Mouse (Mus musculus) lung, postnatal 14 days (tissue): Measurements from ENCODE around the gene Nipal3.
A peak's percentile ranks its signal among the peaks of the same experiment; 100 is the strongest.

Experiments
- DNase-seq: peaks from one replicate; pipeline ENCODE4 v3.0.0; 2021

The Nipal3 gene

GRCm38 (mm10) chr4:135494521-135495396 is at the start of gene Nipal3, which contains the start of gene Stpg1:
Nipal3 (minus strand) TSS chr4:135495038.
Stpg1 (plus strand) TSS chr4:135494790.
- DNase-seq, result peak; percentile 91

DNA sequence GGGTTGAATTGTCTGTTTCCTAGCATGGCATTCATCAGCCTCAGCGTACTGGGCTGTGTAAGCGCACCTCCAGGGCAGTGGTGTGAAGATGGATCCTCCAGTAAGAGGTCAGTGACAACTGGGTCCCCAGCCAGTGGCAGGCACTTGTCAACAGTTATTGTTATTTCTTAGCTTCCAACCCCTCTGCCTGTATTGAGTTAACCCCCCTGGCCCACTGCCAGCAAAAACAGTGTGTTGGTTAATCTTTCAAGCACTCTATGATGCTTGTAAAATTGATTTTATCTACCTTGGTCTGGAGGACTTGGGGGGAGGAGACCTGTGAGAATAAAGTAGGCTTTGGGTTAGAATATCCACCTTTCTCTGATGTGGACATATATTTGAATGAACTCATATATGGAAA is 49.4 kb upstream of the Nipal3 start:
- no peak for DNase-seq

- DNase-seq, result no peak
These were observed 45.2 kb upstream of the Nipal3 start for GRCm38 (mm10) chr4:135540057-135540456.

DNA sequence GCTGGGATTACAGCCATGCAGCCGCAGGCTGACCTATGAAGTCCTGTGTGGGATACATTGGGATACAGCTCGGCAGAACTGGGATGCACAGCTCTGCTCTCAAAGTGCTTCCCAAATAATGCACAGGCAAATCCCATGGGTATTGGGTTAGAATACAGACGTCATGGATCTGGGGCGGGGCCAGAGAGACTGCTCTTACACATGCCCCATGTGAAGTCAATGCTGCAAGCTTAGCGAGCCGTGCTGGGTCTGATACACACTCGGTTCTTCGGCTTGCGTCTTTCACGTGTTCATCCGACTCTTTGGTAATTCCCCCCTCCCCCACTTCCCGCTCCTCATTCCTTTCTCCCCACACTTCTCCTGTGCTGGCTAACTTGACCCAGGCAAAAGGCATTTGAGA is 44.2 kb upstream of the Nipal3 start:
- no peak for DNase-seq

GRCm38 (mm10) chr4:135535021-135535420 is 40.2 kb upstream of the Nipal3 start:
- DNase-seq, result no peak

- DNase-seq, result no peak
These were observed 38.2 kb upstream of the Nipal3 start for GRCm38 (mm10) chr4:135533001-135533400.

- no peak for DNase-seq
These were observed 37.2 kb upstream of the Nipal3 start for GRCm38 (mm10) chr4:135531771-135532613.

- DNase-seq, result no peak
These were observed 36.4 kb upstream of the Nipal3 start for GRCm38 (mm10) chr4:135531236-135531635.

GRCm38 (mm10) chr4:135530270-135530669 is 35.4 kb upstream of the Nipal3 start:
- no peak for DNase-seq

DNA sequence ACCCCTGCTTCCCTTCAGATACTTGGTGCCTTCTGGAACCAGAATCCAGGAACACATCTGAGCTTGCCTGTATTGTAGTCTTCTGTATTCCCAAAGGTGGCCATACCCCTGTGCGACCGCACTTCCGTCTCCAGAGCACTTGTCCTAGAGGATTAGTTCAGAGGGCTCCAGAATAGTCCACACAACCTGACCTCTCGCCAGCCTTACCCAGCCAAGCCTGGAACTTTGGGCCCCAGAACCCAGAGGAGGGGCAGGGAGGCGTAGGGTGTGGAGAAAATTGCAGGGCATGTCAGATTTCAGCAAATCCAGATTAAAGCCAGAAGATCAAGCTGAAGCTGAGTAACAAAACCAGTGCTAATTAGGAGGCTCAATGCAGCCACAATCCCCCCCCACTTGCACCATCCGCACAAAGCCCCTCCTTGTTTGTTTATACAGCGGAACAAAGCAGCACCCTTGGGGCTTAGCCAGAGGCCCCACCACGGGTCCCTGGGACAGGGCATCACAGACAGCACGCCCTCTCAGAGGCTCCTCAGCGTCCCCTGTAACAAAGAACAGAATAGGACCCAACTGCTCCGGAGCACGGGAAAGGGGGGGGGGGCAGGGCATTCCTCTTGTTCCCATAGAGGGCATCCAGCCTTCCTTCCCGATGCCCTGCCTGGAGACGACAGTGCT is 31.3 kb upstream of the Nipal3 start:
- no peak for DNase-seq

DNA sequence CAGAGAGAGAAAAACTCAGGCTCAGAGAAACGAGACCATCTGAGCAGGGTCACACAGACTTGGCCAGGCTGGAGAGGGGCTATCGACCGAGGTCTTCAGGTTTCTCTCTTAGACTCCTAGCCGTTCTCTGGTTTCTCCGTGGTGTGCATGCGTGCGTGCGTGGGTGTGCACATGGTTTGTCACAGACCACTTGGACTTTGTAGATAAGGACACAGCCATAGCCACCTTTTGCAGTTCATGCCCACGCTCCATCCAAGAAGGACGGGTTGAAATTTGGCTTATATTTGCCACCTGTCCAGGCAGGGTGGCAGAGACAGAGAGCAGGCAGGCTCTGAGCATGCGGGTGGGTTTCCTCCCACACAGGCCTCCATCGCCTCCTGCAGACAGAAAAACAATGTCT is 30.2 kb upstream of the Nipal3 start:
- DNase-seq, result no peak

DNA sequence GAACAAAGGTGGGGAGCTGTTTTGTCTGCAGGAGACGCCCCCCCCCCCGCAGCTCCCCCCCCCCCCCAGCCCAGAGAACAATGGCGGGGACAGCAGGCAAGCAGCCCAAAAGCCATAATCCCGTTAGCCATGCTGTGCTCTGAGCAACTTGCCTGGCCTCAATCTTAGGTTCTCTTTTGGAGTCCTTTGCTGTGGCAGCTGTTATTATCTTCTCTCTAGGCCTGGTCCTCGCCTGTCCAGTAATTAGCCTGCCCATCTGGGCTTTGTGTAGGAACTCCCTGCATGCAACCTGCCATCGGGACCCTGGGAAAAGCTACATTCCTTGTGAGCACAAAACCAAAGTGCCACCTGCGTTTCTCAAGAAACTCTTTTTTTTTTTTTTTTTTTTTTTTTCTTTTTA is 29.1 kb upstream of the Nipal3 start:
- no peak for DNase-seq

- DNase-seq, result no peak
These were observed 25.6 kb upstream of the Nipal3 start for GRCm38 (mm10) chr4:135520421-135520820.

DNA sequence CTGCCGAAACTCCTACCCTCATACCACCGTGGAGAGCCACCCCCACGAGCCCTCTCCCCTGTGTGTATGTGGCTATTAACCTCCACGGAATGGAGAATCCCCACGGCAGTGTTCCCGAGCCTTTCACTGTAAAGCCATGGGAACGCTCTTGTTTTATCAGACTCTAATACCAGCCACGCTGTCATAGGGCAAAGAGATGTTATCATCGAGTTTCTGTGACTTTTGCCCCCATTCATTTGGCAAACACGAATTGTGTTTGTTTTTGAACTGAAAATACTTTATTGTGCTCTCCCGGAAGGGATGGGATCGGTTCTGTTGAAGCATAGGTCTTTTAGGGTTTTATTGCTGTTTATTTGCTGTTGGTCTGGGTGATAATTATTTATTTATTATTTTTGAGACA is 23.3 kb upstream of the Nipal3 start:
- no peak for DNase-seq

DNA sequence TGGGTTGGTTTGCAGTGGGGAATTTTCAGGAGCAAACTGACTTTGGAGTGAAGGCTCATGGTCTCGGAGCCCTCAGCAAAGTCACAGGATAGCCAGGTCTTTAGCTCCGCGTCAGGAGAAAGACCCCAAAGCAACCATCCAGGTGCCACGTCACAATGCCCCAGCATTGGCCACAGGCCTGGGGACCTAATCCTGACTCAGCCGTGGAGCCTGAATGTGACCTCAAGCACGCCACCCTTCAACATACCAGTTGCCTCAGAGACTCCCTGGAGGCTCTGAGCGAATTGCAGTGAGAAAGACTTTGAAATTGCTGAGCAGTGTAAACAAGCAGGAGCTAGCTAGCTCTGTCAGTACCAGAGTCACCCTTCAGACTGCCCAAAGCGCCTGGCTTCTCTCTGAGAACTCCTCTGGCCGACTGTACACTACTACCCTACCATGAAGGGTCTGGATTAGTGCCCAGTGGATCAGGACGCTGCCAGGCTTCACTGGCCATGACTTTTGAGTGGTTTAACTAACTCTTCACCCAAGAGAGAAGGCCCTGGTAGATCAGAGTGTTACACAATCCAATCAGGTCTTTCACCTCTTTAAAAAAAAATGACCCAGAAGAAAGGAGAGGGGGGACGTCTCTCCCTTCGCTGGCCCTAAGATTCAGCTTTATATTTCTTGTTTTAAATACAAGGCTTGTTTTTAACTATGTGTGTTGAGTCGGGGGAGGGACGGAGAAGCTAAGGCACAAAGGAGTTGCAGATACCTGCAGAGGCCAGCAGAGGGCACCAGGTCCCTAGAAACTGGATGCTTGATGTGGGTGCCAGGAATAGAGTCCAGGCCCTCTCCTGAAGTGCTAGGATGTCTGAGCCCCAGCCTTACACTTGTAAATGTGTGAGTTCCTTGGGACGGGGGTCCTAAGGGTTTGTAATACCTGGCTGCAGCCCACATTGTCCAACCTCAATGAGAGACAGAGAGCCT is 21.8 kb upstream of the Nipal3 start:
- peak; percentile 63 for DNase-seq

DNA sequence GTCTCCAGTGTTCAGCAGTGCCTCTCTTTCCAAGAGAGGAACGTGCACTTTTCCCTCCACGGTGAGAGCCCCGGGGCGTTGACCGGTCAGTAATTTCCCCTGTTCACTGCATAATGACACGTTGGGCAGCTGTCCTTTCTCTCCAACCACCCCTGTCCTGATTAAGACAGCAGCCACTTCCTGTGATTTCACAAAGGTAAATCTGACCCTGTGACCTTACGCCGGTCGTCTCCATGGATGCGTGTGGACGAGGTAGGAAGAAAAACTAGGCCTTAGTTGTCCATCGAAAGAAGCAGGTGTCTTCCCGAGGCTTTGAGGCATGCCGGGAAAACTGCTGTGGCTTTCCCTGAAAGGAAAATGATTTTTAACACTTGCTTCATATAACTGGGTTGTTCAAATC is 20.1 kb upstream of the Nipal3 start:
- no peak for DNase-seq

GRCm38 (mm10) chr4:135513865-135514264 is 19.0 kb upstream of the Nipal3 start:
- DNase-seq, result no peak

DNA sequence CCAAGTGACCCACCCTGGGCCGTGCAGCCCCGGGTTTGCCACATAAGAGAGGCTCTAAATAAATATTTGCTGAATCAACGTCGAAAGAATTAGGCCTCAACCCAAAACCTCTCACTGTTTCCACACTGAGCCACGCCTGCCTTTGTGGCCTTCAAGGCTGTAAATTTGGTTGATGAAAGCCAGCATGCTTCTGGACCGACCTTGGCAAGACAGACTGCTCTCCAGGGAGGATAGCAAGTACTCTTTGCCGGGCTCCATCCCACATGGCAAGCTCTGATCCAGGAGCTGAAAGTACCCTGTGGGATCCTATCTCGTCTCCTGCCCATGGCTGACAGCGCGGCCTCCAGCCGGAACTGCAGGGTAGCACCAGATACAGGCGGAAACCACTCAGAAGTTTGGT is 14.7 kb upstream of the Nipal3 start:
- DNase-seq, result no peak

DNA sequence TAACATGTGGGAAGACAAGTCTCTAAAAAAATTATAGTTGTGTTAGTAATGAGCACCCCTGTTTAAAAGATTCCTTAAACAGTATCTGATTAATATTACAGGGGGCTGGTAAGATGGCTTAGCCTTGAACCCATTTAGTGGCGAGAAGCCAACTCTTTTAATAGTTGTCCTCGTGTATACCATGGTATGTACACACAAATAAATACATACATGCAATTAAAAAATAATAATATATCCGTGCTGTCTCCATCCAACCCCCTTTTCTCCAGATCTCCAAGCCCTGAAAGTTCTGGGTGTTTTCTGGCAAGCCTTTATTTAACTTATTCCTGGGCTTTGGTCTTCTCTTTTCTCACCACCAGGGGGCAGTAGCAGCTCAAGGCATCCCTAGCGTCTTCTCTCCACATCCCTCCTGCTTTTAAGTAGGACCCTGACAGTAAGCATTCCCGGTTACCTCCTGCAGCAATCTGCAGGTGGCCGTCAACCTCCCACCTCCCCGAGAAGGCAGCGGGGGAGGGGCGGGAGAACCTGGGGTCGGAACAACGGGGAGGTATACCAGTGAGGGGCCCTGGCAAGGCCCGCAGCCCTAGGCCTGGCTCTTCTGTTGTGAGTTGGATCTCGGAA is 13.7 kb upstream of the Nipal3 start:
- peak; percentile 81 for DNase-seq

GRCm38 (mm10) chr4:135507547-135508350 is 12.9 kb upstream of the Nipal3 start:
- peak; percentile 45 for DNase-seq

DNA sequence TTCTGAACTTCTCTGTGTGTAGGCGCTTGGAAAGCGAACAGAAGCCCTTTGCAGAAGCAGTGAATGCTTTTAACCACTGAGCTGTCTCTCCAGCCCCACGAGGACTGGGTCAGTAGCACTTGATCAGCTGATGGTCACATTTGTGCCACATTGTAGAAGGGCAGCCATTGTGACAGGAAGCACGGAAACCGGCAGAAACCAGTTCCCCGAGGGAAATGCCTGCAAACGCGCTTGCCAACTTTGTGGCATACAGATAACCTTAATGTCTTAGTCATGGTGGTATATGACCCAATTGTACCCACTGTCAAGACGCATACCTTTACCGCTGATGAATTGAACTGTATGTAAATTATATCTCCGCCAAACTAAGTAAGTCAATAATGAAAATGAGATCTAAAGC is 11.0 kb upstream of the Nipal3 start:
- DNase-seq, result no peak
